Mouse (Mus musculus): ENCODE results near the gene Tbpl2. TPM values are rescaled to one million over a fixed set of nuclear protein-coding genes. Genes with fewer than 3 reads are reported as not detected.

The Tbpl2 gene
- not detected for total RNA-seq (2021)
- long read RNA-seq, experiment 1 = 0 reads
- long read RNA-seq, experiment 2 = 0 reads

- DNase-seq (ENCODE audit: low spot score in 2 of 2) = no peak
These were observed at the start of gene Tbpl2 for GRCm38 (mm10) chr2:24096495-24096894. TSS of gene Tbpl2 (minus strand) at chr2:24096595.

DNA sequence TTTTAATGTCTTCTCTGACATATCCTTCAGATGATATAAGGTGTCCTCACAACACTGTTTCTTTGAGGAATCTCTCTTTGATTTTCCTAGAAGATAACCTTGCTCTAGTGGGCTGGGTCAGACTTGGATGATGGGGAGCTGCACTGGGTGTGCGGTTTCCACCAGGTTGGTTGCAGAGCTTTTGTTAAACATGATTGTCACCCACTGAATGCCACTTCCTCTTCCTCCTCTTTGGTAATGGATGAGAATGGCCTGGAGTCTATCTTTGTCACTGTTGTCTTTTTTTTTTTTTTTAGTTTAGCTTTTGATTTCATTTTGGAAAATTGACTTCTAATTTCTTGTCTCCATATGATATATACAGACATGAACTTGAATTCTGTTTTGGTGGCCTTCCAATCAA is 38.0 kb upstream of the Tbpl2 start:
- no peak for DNase-seq (ENCODE audit: low spot score in 2 of 2)

DNA sequence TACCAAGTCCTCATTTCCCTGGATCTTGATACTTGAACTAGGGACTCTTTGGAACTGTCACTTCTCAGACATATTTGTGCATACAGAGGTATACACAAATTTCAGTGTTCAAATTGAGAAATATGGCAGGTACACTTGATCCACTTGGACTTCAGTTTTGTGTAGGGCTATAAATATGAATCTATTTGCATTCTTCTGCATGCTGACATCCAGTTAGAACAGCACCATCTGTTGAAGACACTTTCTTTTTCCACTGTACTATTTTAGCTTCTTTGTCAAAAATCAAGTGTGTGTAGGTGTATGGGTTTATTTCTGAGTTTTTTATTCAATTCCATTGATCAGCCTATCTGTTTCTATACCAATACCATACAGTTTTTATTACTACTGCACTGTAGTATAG is 12.7 kb upstream of the Tbpl2 start:
- DNase-seq (ENCODE audit: low spot score in 2 of 2) = no peak

- no peak for DNase-seq (ENCODE audit: low spot score in 2 of 2)
These were observed 7.4 kb upstream of the Tbpl2 start for GRCm38 (mm10) chr2:24103619-24104289.

DNA sequence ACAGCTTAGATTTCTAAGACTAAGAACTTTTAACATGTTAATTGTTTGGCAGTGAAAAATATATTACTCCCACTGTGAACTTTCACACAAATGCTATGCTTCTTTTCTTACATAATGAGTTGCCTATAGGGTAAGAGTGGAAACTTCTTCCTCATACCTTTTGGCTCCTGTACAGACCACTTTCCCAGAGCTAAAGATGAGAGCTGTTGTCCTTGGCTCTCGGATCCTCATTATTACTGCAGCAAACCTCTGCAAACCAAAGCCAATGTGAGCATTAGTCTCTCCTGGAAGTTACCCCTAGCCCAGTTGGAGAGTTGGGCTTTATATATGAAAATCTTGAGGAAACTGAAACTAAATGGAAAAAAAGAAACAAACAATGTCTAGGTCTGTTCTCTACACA is 5.5 kb downstream of the Tbpl2 start:
- no peak for DNase-seq (ENCODE audit: low spot score in 2 of 2)

DNA sequence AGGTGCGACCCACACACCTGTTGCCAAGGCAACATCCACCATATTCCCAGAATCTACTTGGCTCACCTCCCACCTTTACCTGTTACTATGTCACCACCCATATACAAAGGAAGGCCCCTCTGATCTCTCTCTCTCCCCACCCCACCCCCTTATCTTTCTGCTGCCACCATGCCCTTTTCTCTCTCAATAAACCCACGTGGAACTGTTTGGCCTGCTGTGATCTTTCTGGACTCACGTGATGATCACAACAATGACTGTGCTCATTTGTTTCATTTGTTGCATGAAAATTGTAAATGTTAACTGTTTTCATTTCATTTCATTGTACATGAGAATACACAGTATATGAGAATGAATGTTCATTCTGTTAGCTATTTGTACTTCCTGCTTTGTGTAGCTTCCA is 45.9 kb downstream of the Tbpl2 start:
- DNase-seq (ENCODE audit: low spot score in 2 of 2) = no peak

GRCm38 (mm10) chr2:24049344-24049990 is 46.9 kb downstream of the Tbpl2 start, which contains the start of gene Hnmt:
TSS of gene Hnmt (minus strand) at chr2:24049394.
- DNase-seq (ENCODE audit: low spot score in 2 of 2) = peak in 1 of 2 experiments; percentile 2

- DNase-seq (ENCODE audit: low spot score in 2 of 2) = peak; percentile 37 to 40
These were observed 47.8 kb downstream of the Tbpl2 start for GRCm38 (mm10) chr2:24048480-24049097.

DNA sequence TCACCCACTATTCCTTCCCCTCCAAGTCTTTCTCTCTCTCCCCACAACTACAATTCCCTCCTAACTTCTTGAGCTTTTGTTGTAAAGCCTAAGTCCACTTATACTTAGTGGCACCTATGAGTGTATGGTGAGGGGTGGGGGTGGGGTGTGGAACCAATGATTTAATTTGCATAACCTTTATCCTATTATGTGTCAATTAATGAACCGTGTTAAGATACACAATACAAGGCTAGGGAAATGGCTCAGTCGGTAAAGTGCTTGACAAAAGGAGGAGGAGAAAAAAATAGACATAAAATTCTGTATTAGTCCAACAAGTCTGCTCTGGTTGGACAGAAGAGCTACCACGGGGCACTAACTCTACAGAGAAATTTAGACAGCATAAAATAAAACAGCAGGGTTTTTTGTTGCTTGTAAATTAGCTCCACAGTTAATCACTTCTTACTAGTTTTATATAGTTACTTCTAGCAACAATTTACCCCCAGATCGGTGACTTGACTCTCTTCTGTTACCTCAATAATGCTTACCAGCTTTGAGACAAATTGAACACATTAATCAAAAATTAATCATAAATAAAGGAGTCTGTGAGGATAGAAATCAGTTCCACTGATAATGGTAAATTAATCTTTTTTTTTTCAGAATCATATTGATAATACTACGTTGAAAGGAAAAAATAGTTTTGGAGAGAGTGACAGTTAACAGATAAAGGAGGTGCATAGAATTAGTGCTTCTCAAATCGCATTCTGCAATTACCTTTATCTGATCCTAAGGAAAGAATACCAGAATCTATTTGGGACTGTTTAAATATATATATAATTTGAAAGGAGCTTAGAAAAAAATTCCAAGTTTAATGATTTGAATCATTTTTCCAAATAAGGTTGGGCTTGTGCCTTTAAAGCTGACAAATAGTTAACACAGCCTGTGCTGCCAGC is 48.6 kb downstream of the Tbpl2 start:
- no peak for DNase-seq (ENCODE audit: low spot score in 2 of 2)

DNA sequence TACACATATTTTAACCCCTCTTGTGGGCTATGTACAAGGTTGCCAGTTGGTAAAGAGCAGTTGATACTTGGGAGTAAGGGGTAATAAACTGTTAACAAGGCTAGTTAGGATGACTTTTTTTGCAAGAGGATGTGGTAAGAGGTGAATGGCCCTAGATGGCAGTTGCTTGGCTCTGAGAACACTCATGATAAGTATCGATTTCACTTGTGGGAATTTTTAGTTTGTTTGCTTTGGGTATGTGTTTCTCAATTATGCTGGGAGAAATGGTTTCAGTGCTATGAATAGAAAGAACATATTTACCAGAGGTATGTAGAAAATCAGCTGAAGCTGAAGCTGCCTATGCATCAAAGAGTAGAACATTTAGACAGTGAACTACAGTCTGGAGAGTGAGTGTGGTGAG is 53.5 kb downstream of the Tbpl2 start:
- DNase-seq (ENCODE audit: low spot score in 2 of 2) = no peak

GRCm38 (mm10) chr2:24040531-24040930 is 55.9 kb downstream of the Tbpl2 start:
- DNase-seq (ENCODE audit: low spot score in 2 of 2) = no peak

Other genes starting within 250 kb of the Tbpl2 start
- 10 to 100 TPM; 15.5 to 16.4 TPM for gene Hnmt, start 47.2 kb downstream of the Tbpl2 start, total RNA-seq (2021)
- not detected for gene Il1f8, start 56.6 kb upstream of the Tbpl2 start, total RNA-seq (2021)
- gene Il1f9, start 89.9 kb upstream of the Tbpl2 start, total RNA-seq (2021) = not detected
- gene Il1f6, start 118.8 kb upstream of the Tbpl2 start, total RNA-seq (2021) = not detected
- not detected for gene Il1f5, start 180.4 kb upstream of the Tbpl2 start, total RNA-seq (2021)
- not detected for gene Il1f10, start 194.6 kb upstream of the Tbpl2 start, total RNA-seq (2021)
- gene Il1rn, start 240.3 kb upstream of the Tbpl2 start, total RNA-seq (2021) = under 1 TPM; 0.13 to 0.32 TPM